Mouse (Mus musculus) hindbrain, embryonic 10.5 days (tissue): Measurements from ENCODE around the gene Prim2. TPM values are rescaled to one million over a fixed set of nuclear protein-coding genes. Genes with fewer than 3 reads are reported as not detected.
"Not testable (repeated sequence)": the region's sequence is repeated elsewhere in the genome, so short reads cannot be mapped to it uniquely, and the experiment has no call there.

Experiments
- DNase-seq: peaks from one replicate; pipeline ENCODE4 v3.0.0-alpha.2; 2017; ENCODE audit warnings: low spot score
- H3K27ac ChIP-seq: fragments of 300-500 bp; sonication (generic); 2 replicates; pipeline ENCODE4 v1.5.1; 2016; ENCODE audit warnings: mild to moderate bottlenecking, moderate library complexity
- H3K27me3 ChIP-seq: fragments of 300-500 bp; sonication (generic); 2 replicates; pipeline ENCODE4 v1.6.1; 2016; ENCODE audit warnings: mild to moderate bottlenecking; ENCODE audit not compliant: poor library complexity, insufficient read depth, severe bottlenecking
- H3K36me3 ChIP-seq: fragments of 300-500 bp; sonication (generic); 2 replicates; pipeline ENCODE4 v1.6.1; 2016; ENCODE audit warnings: mild to moderate bottlenecking, moderate library complexity
- H3K4me1 ChIP-seq: fragments of 300-500 bp; sonication (generic); replicated peaks from 2 replicates; pipeline ENCODE4 v1.6.1; 2016; ENCODE audit warnings: mild to moderate bottlenecking
- H3K4me3 ChIP-seq: fragments of 300-500 bp; sonication (generic); 2 replicates; pipeline ENCODE4 v1.5.1; 2016; ENCODE audit warnings: mild to moderate bottlenecking, moderate library complexity
- H3K9me3 ChIP-seq: fragments of 300-500 bp; sonication (generic); 2 replicates; pipeline ENCODE4 v1.6.1; 2016; ENCODE audit warnings: mild to moderate bottlenecking, moderate library complexity
- WGBS: fragments of 180-500 bp; shearing (Covaris S2); methylation state at CpG from one replicate; pipeline ENCODE4 v1.1.7; 2016; 5-methylcytosine and 5-hydroxymethylcytosine counted together
- polyA plus RNA-seq: library from polyadenylated mRNA; unstranded; fragments of >200 nt; fragmentation: Nextera tagmentation; extraction: Ambion mirVana; gene quantifications from 2 replicates; pipeline ENCODE4 v1.2.1, GENCODE M21; 2016

The Prim2 gene
- polyA plus RNA-seq, 1 experiment from 2014 or later = 44.4 TPM

- no peaks in the 10 kb centered on the region for H3K9me3 ChIP-seq
Measured at GRCm38 (mm10) chr1:33620091-33620788, 49.4 kb downstream of the Prim2 start.

GRCm38 (mm10) chr1:33616642-33617041, 53.0 kb downstream of the Prim2 start:
- not testable (repeated sequence) for H3K4me1 ChIP-seq, H3K4me3 ChIP-seq, H3K27me3 ChIP-seq, H3K27ac ChIP-seq, DNase-seq, H3K9me3 ChIP-seq
- 90% methylated on average over 6 of the region's 6 CpGs for WGBS
- peaks cover 12% of the 10 kb centered on the region for H3K36me3 ChIP-seq

More at GRCm38 (mm10) chr1:33620091-33620788, 49.4 kb downstream of the Prim2 start:
- Histone ChIP-seq H3K36me3 (peaks cover 47% of the 10 kb centered on the region), H3K27me3 (no peaks in the 10 kb centered on the region), H3K4me3 (no peak overlapping the region), H3K4me1 (no peaks in the 10 kb centered on the region), H3K27ac (no peak overlapping the region)
- no peak for DNase-seq
- 96% methylated on average over 9 of the region's 9 CpGs for WGBS

- peaks cover 5% of the 10 kb centered on the region for H3K4me1 ChIP-seq
- H3K27ac ChIP-seq = no peak overlapping the region
- no peaks in the 10 kb centered on the region for H3K27me3 ChIP-seq
- H3K4me3 ChIP-seq = no peak overlapping the region
- no peak for DNase-seq
- WGBS = 85% methylated on average over 1 of the region's 1 CpGs
- H3K9me3 ChIP-seq = peaks cover 4% of the 10 kb centered on the region
- H3K36me3 ChIP-seq = peaks cover 14% of the 10 kb centered on the region
Measured at GRCm38 (mm10) chr1:33612100-33612499, 57.5 kb downstream of the Prim2 start.

GRCm38 (mm10) chr1:33610026-33610721, 59.4 kb downstream of the Prim2 start:
- H3K27ac ChIP-seq = no peak overlapping the region
- WGBS = 83% methylated on average over 14 of the region's 14 CpGs
- H3K4me1 ChIP-seq = peaks cover 5% of the 10 kb centered on the region
- H3K9me3 ChIP-seq = peaks cover 7% of the 10 kb centered on the region
- no peaks in the 10 kb centered on the region for H3K27me3 ChIP-seq
- no peak for DNase-seq
- H3K4me3 ChIP-seq = no peak overlapping the region
- H3K36me3 ChIP-seq = peaks cover 15% of the 10 kb centered on the region

- Histone ChIP-seq H3K27ac (no peak overlapping the region), H3K27me3 (no peaks in the 10 kb centered on the region), H3K36me3 (peaks cover 15% of the 10 kb centered on the region), H3K9me3 (peaks cover 7% of the 10 kb centered on the region), H3K4me1 (peaks cover 5% of the 10 kb centered on the region), H3K4me3 (no peak overlapping the region)
- no peak for DNase-seq
- 76% methylated on average over 2 of the region's 2 CpGs for WGBS
Measured at GRCm38 (mm10) chr1:33608133-33608532, 61.5 kb downstream of the Prim2 start.

- H3K4me3 ChIP-seq = no peak overlapping the region
- H3K27me3 ChIP-seq = no peaks in the 10 kb centered on the region
- H3K36me3 ChIP-seq = peaks cover 10% of the 10 kb centered on the region
- no peak for DNase-seq
- peaks cover 5% of the 10 kb centered on the region for H3K4me1 ChIP-seq
- 92% methylated on average over 5 of the region's 5 CpGs for WGBS
- no peak overlapping the region for H3K27ac ChIP-seq
- peaks cover 8% of the 10 kb centered on the region for H3K9me3 ChIP-seq
Measured at GRCm38 (mm10) chr1:33604087-33604699, 65.4 kb downstream of the Prim2 start.

GRCm38 (mm10) chr1:33599698-33600097, 69.9 kb downstream of the Prim2 start:
- Histone ChIP-seq H3K27ac (no peak overlapping the region), H3K4me3 (no peak overlapping the region), H3K27me3 (no peaks in the 10 kb centered on the region), H3K36me3 (peaks cover 12% of the 10 kb centered on the region), H3K4me1 (peaks cover 13% of the 10 kb centered on the region), H3K9me3 (peaks cover 14% of the 10 kb centered on the region)
- 94% methylated on average over 3 of the region's 3 CpGs for WGBS
- no peak for DNase-seq

GRCm38 (mm10) chr1:33599019-33599667, 70.5 kb downstream of the Prim2 start:
- DNase-seq = no peak
- Histone ChIP-seq H3K27me3 (no peaks in the 10 kb centered on the region), H3K4me1 (peaks cover 16% of the 10 kb centered on the region), H3K36me3 (peaks cover 12% of the 10 kb centered on the region), H3K9me3 (peaks cover 14% of the 10 kb centered on the region), H3K27ac (no peak overlapping the region), H3K4me3 (no peak overlapping the region)
- 91% methylated on average over 5 of the region's 5 CpGs for WGBS

- Histone ChIP-seq H3K27me3 (no peaks in the 10 kb centered on the region), H3K4me1 (peaks cover 20% of the 10 kb centered on the region), H3K4me3 (no peak overlapping the region), H3K9me3 (peaks cover 14% of the 10 kb centered on the region), H3K36me3 (peaks cover 12% of the 10 kb centered on the region), H3K27ac (no peak overlapping the region)
- no peak for DNase-seq
- WGBS = 85% methylated on average over 1 of the region's 1 CpGs
Measured at GRCm38 (mm10) chr1:33597043-33597442, 72.6 kb downstream of the Prim2 start.

- Histone ChIP-seq H3K27ac (peak overlapping the region; percentile 79), H3K4me1 (peaks cover 24% of the 10 kb centered on the region), H3K4me3 (no peak overlapping the region), H3K27me3 (no peaks in the 10 kb centered on the region), H3K9me3 (peaks cover 14% of the 10 kb centered on the region), H3K36me3 (peaks cover 12% of the 10 kb centered on the region)
- DNase-seq = no peak
- 87% methylated on average over 2 of the region's 2 CpGs for WGBS
Measured at GRCm38 (mm10) chr1:33595936-33596335, 73.7 kb downstream of the Prim2 start.

GRCm38 (mm10) chr1:33594966-33595365, 74.6 kb downstream of the Prim2 start:
- no peak for DNase-seq
- Histone ChIP-seq H3K4me3 (no peak overlapping the region), H3K27me3 (no peaks in the 10 kb centered on the region), H3K36me3 (peaks cover 12% of the 10 kb centered on the region), H3K27ac (no peak overlapping the region), H3K9me3 (peaks cover 14% of the 10 kb centered on the region), H3K4me1 (peaks cover 31% of the 10 kb centered on the region)
- 55% methylated on average over 2 of the region's 2 CpGs for WGBS

GRCm38 (mm10) chr1:33593718-33594388, 75.7 kb downstream of the Prim2 start:
- DNase-seq = no peak
- no peak overlapping the region; the same call in 1 of the 2 replicates for H3K27ac ChIP-seq
- H3K36me3 ChIP-seq = peaks cover 7% of the 10 kb centered on the region
- H3K4me3 ChIP-seq = no peak overlapping the region
- peaks cover 36% of the 10 kb centered on the region for H3K4me1 ChIP-seq
- 84% methylated on average over 4 of the region's 4 CpGs for WGBS
- peaks cover 10% of the 10 kb centered on the region for H3K9me3 ChIP-seq
- H3K27me3 ChIP-seq = no peaks in the 10 kb centered on the region
